Mouse (Mus musculus) testis, adult 2 months (tissue): ENCODE measurements around the gene Efcab12.

ENCODE experiments used
- CTCF ChIP-seq: fragments of 200-500 bp; IDR thresholded peaks from 2 replicates; pipeline ENCODE4 v1.5.1; 2012; ENCODE audit warnings: low read depth, mild to moderate bottlenecking, inconsistent platforms, low read length, moderate library complexity; ENCODE audit not compliant: control insufficient read depth, insufficient read depth, insufficient replicate concordance
- POLR2A ChIP-seq: fragments of 200-500 bp; IDR thresholded peaks from 2 replicates; pipeline ENCODE4 v1.6.1; 2012; ENCODE audit warnings: low read depth, mild to moderate bottlenecking, inconsistent platforms, low read length, moderate library complexity; ENCODE audit not compliant: control insufficient read depth

- TF ChIP-seq CTCF = no peak
- peak; percentile 93 for TF ChIP-seq POLR2A
Measured at GRCm38 (mm10) chr6:115808488-115809231, 29.6 kb downstream of the Efcab12 start, which contains the start of gene Rpl32.
